Mouse (Mus musculus): ENCODE measurements around the gene Grm6. TPM values are rescaled to one million over a fixed set of nuclear protein-coding genes. Genes with fewer than 3 reads are reported as not detected.

Gene Grm6
- total RNA-seq (2014; fragmentation: Nextera tagmentation) (not detected in 2 replicates), total RNA-seq (2017) (not detected in 2 replicates)

GRCm38 (mm10) chr11:50850177-50850735 lies at the start of gene Grm6:
Grm6 (plus strand) TSS chr11:50850685.
- ATAC-seq (replicated peaks; ENCODE audit: poor library complexity, severe bottlenecking), result peak; percentile 61

DNA sequence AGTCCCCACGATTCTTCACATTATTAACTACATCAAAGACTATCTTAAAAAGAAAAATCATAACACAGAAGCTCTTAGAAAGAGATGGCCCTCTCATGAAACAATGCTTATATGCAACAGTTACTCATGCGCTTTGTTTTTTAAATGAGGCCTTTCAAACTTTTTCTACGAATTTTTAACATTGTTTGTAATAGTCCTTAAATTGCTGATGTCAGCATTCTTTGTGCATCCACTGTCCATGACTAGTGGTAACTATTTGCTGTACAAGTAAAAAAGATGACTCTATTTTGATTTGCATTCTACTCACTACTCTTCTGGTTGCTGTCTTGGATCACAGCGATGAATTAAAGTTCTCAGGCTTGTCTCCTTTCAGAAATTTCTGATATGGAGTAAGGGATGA lies 36.3 kb upstream of the Grm6 start:
- ATAC-seq (replicated peaks; ENCODE audit: poor library complexity, severe bottlenecking), result no peak

GRCm38 (mm10) chr11:50826214-50826613 lies 24.3 kb upstream of the Grm6 start:
- ATAC-seq (replicated peaks; ENCODE audit: poor library complexity, severe bottlenecking), result no peak

DNA sequence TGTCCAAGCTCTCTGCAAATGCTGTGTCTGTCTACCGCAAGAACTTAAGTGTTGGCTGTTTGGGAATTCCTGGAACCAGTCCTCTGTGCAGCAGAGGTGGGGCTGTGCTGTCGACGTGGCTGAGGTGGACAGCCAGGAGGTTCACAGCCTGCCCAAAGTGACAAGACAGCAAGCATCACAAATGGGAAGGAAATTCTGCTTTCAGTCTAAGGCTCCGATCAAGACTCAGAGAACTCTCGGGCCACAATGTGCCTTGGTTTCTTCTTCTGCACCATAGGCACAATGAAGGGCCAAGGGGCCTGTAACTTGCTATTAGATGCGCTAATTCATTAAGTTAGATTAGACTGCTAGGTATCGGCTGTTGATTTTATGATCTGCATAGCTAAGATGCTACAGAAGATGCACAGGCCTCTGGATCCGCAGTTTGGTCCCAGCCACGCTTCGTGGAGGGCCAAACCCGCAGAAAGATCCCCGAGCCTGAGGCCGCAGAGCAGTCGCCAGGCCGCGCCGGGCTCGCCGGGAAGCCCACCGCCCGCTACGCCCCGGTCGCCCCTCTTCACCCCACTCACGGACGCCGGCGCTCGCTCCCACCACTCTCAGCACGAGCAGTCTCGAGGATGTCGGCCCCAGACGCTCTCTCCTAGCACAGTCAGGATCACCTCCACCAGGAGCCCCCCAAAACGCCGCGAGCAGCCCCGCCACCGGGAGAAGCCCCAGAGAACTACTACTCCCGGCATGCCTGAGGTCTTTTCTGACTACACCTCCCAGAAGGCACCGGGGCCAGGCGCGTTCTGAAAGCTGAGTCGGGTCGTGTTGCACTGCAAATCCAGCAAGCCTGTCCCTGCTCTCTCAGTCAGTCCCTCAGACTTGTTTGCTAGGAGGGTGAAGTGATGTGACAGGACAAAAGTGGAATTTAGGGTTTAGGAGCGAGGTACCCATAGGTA lies 23.2 kb upstream of the Grm6 start, which contains the start of gene Zfp354c:
TSS of gene Zfp354c (minus strand) at position 715 of the 944 bp plus-strand sequence.
- peak; percentile 98 for ATAC-seq (replicated peaks; ENCODE audit: poor library complexity, severe bottlenecking)

GRCm38 (mm10) chr11:50835727-50836126 lies 14.8 kb upstream of the Grm6 start:
- peak; percentile 40 for ATAC-seq (replicated peaks; ENCODE audit: poor library complexity, severe bottlenecking)

DNA sequence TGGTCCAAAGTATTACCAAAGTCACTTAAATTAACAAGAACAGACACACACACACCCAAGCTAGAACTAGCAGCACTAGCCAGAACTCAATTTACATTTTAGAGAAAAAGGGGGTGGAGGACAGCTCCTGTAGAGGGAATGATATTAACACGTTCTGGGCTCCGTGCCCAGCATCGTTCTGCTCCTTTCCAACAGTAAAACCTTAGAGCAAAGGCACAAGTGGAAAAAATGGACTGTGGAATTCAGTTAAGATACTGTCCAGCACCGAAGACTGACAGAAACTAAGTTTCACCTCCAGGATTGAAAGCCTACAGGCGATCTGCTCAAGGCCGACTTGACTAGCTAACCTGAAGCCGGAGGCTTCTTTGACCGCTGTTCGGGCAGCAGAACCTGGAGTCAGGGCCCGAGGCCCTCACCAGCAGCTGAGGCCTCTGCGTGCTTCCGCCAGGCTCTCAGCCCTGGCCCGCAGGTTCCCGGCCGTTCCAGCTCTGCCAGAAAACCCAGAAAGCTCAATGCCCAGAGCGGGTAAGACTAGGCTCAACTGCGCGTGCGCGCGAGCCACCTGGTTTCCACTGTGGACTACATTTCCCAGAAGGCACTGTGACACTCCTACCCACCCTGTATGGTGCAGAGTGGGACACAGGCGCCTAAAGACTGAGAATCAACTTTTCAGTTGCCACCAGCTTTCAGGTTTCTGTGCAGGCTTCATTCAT lies 9.3 kb upstream of the Grm6 start, which contains the start of gene Zfp879:
TSS of gene Zfp879 (minus strand) at position 530 of the 713 bp plus-strand sequence.
- peak; percentile 96 for ATAC-seq (replicated peaks; ENCODE audit: poor library complexity, severe bottlenecking)

DNA sequence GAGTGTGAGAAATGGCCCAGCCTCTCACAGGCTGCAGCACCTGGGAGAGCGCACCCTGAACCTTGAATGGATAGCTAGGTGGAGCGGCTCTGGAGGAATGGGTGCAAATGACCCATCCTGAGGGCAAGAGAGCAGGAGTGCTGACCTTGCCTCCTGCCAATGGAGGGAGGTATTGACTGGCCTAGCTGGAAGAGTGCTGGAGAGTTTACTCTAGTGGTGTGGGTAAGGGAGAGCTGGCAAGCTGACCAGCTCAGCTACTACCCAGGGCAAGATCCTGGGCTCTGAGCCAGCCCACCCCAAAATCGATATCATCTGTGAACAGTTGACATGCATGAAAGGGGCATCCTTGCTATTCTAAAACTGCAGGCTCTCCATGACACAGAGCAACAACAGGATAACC lies 4.5 kb upstream of the Grm6 start:
- ATAC-seq (replicated peaks; ENCODE audit: poor library complexity, severe bottlenecking), result no peak

DNA sequence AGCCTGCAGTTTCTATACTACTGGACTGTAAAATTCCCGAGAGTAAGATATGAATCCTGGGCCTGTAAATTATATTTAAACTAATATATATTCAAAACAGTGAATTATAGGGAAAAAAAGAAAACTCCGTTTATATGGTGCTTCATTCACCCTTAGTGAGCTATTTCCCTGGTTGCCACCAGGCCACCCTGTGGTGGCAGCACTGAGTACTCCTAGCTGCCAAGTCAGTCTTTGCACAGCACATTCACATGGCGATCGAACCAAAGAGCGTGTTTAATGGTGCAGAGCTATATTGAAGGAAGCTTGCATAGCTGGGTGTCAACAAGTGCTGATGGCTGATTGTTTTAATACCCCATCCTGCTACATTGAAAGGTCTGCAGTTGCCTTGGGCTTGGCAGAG lies 3.4 kb upstream of the Grm6 start:
- ATAC-seq (replicated peaks; ENCODE audit: poor library complexity, severe bottlenecking), result no peak

GRCm38 (mm10) chr11:50848520-50849137 lies 1.9 kb upstream of the Grm6 start:
- no peak for ATAC-seq (replicated peaks; ENCODE audit: poor library complexity, severe bottlenecking)

GRCm38 (mm10) chr11:50849310-50849709 lies 1.2 kb upstream of the Grm6 start:
- ATAC-seq (replicated peaks; ENCODE audit: poor library complexity, severe bottlenecking), result no peak

GRCm38 (mm10) chr11:50850989-50851601 lies 610 bp downstream of the Grm6 start:
- peak; percentile 34 for ATAC-seq (replicated peaks; ENCODE audit: poor library complexity, severe bottlenecking)

GRCm38 (mm10) chr11:50878641-50879040 lies 28.2 kb downstream of the Grm6 start:
- ATAC-seq (replicated peaks; ENCODE audit: poor library complexity, severe bottlenecking), result no peak

DNA sequence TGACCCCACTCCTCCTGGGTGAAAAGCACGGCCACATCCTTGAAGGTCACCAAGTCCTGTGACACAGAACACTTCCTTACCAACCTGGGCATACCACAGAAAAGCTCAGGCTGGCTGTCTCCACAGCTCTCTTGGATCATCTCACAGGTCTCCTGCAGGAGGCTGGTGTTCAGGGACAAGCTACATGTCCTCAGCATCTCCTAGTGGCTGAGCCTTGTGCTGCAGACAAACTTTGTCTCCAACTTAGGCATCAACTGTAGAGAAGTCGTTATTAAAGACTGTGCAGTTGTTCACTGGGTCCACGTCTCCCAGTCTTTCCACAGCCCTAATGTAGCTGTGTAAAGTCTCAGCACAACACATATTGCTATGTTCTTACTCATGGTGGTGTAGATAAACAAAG lies 33.3 kb downstream of the Grm6 start:
- ATAC-seq (replicated peaks; ENCODE audit: poor library complexity, severe bottlenecking), result no peak

DNA sequence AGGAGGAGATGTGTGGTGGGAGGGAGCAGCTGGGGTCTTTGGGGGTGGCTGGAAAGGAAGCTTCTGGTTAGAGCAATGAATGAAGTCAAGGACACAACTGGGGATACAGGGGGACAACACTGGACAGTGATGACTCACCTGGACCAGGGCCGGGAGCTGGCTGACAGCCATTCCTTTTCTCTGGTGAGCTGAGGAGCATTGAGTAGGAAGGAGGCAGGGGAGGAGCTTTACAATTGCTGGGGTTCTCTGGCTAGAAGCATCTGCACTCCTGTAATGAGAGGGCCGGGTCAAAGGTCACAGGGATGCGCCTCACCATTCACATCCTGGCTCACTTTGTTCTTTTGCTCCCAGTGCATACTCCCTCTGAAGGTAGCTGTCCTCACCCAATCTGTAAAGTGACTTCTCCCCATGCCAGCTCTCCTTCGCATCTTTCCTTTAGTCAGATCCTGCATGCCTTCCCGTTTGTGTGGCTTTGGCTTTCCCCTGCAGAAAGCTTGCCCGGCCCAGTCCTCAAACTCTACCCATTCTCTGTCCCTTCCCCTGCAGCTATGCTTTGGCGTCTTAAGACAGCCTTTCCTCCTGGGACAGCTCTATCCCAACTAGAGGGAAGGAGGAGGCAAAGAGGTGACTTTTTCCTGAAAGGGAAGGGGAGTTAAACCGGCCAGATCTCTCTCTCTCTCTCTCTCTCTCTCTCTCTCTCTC lies 35.9 kb downstream of the Grm6 start:
- ATAC-seq (replicated peaks; ENCODE audit: poor library complexity, severe bottlenecking), result no peak

DNA sequence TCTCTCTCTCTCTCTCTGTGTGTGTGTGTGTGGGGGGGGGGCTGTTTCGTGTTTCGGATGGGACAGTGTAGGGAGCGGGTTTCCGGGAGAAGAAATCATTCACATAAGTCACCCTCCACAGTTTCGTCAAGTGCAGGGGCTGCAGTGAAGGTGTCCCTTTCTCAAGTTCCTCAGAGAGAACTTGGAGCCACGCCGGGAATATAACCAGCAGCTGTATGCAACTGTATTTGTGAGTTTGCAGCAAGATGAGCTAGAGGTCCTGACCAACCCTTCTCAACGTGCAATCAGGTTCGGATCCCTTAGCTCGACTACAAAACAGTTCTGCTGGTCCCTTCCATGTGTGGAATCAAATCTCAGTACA lies 36.4 kb downstream of the Grm6 start:
- no peak for ATAC-seq (replicated peaks; ENCODE audit: poor library complexity, severe bottlenecking)

DNA sequence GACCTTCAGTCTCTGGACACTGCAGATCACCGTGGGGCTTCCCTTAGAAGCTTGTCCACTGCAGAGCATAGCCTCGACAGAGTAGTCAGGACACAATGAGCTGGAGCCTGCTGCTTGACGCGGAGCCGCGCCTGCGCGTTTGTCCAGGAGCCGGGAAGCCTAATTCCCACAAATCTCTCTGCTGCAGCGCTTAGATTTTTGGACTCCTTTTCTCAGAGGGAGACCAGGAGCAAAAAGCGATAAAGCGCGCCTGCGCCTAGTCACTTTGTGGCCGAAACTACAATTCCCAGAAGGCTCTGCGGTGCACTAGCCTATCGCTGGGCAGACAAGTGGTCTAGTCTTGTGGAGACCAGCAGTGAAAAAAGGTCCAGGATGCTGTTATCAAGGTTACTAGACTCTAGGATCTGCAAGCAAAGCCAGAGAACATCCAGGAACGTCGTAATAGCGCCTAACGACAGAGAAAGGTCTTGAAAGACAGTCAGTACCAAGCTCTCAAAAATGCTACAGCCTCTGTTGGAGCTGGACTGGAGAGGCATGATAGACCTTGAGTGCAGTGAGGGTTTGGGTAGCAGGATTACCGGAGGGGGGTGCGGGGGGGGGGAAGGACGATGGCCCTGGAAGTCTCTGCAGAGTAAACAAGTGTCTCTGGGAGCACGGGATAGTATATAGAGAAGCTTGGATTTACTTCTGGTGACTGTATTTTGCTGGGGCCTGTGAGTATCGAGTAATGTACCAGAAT lies 37.1 kb downstream of the Grm6 start, which contains the start of gene Zfp454:
TSS of gene Zfp454 (minus strand) at position 262 of the 739 bp plus-strand sequence.
- no peak for ATAC-seq (replicated peaks; ENCODE audit: poor library complexity, severe bottlenecking)

GRCm38 (mm10) chr11:50892441-50892840 lies 42.0 kb downstream of the Grm6 start:
- no peak for ATAC-seq (replicated peaks; ENCODE audit: poor library complexity, severe bottlenecking)

DNA sequence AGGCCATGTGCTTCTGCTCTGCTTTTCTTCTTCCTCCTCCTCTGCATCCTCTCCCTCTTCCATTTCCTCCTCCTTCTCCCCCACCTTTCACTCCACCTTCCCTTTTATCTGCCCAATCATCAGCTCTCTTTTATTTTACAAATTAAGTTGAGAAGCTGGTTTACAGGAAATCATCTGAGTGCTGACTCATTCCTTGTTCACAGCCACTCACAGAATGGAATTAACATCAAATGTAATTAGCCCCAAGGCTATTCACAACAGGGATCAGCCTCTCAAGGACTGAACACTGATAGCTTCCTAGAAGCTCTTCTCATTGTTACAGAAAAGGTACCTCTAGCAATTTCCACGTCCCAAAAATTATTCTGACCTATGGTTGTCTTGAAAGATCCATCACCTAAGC lies 46.9 kb downstream of the Grm6 start:
- ATAC-seq (replicated peaks; ENCODE audit: poor library complexity, severe bottlenecking), result no peak

DNA sequence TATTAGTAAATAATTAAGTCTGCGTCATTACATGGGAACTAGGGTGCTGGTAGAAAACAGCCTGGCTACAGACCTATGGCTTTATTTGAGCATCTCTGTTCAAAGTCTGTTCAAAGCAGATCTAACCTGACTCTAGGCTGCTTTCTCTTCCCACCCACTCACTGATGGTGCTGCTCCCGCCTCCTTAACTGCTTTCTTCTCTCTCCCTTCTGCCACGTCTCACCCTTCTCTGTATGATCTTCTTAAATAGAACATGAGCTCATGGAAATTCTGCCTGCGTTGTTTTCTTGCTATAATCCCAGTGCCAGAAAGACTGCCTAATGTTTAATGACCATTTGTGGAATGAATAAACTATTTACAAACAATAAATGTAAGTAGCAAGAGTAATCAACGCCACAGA lies 57.7 kb downstream of the Grm6 start:
- ATAC-seq (replicated peaks; ENCODE audit: poor library complexity, severe bottlenecking), result no peak
